Mouse (Mus musculus): ENCODE measurements around the gene Nsl1.

Nsl1 gene

DNA sequence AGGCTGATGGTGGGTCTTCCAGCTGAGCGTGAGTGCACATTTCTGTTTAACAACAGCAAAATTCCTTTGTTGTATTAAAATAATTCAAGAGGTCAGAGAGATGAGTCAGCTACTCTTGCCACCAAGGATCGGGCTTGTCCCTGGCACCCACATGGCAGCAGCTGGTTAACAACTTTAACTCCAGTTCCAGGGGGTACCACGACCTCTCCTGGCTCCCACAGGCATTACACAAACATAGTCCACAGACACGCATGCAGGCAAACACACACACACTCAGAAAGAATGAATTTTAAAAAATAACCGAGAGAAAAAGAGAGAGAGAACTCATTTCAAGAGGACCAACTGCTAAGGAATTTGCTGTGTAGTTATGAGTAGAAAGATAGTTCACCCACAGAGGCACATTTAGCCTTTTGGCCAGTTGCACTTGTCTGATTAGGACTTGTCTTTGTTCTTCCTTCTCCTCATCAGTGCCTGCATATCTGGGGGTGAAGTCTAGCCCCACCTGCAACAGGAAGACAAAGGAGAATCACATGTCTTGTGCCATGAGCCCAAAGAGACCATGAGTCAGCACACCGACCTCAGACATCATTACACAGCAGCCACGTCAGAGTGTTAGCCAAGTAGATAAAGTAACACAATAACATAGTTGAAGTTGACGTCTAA is 7.8 kb upstream of the Nsl1 start:
- no peak for DNase-seq (ENCODE audit: low spot score)

DNA sequence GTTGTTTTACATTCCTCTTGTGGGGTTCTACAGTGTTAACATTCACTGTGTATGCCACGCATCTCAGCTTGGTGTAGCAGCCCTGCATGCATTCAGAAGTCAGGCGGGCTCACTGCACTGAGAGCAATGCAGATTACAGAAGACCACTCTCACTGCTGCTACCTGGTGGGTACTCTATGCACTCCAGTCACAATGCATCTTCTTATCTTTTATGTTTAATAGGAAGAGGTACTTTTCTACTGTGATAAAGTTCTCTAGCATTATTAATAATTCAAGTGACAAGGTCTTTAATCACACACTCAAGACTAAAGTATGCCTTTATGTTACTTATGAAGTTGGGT is 7.3 kb upstream of the Nsl1 start:
- DNase-seq (ENCODE audit: low spot score), result no peak

DNA sequence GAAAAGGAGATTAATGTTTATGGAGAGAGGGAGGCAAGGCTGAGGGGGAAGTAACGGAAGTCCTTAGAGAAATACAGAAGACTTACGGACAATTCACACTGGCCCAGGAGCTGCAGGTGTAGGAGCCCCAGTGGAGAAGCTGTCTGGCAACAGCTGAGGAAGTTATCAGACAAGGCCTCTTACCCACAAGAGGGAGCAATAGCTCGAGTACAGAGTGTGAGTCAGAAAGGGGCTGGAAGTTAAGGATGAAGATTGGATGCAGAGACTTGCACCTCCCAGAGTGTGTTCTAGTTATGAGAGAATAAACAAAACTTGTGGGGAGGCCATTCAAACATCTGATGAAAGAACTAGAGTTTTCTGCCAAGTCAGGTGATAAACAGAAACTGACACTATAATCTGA is 5.4 kb upstream of the Nsl1 start:
- no peak for DNase-seq (ENCODE audit: low spot score)

DNA sequence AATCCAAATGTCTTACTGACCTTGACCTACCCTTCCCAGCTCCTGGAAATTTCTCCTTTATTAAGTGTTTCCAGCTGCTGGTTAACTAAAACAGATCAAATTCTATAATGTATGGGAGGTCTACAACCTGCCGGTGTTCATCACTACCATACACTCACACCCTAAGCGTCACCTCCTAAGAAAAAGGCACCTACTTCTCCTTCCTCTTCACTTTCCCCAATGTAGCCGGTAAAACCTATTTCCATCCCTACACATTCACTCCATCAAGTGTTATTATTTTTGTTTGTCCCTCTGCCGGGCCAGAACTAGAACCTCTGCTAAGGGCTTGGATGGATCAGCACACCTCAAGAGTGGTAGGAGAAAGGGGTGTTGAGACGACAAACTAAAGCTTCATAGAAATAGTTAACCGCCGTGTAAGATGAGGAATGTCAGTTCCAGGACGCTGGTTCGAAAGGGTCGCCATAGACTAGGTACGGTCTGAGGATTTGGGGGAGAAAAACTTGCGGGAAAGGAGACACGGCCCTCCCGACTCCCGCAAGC is 501 bp upstream of the Nsl1 start:
- DNase-seq (ENCODE audit: low spot score), result no peak

DNA sequence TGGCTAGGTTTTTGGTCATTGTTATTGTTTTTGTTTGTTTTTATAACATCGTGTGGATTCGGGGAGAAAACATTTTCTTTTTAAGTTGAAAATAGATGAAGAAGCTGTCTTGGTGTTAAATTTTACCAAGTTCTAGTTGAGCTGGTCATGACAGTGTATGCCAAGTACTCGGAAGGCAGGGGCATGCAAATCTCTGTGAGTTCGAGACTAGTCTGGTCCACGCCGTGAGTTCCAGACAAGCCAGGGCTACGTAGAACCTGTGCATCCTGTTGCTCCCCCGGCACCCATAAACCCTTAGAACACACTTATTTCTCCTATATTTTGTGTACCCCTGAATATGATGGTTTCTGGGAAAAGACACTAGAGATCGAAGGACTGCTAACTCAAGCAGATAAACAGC is 888 bp downstream of the Nsl1 start:
- DNase-seq (ENCODE audit: low spot score), result no peak

DNA sequence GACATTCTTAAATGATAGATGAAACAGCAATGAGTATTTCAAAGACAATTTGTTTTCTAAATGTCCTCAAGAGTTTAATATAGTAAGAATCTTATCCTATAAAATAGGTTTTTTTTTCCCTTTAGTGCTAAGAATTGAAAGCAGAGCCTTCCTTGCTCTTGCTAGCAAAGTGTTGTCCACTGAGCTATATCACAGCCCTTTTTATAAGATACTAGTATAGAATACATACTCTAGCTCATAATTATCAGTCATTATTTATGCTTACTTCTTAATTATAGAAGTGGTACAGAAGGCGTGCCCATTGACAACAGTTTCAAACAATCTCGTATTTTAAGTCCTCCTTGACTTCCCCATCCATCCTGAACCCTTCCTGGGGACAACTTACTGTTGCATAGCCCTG is 1.7 kb downstream of the Nsl1 start:
- DNase-seq (ENCODE audit: low spot score), result no peak

DNA sequence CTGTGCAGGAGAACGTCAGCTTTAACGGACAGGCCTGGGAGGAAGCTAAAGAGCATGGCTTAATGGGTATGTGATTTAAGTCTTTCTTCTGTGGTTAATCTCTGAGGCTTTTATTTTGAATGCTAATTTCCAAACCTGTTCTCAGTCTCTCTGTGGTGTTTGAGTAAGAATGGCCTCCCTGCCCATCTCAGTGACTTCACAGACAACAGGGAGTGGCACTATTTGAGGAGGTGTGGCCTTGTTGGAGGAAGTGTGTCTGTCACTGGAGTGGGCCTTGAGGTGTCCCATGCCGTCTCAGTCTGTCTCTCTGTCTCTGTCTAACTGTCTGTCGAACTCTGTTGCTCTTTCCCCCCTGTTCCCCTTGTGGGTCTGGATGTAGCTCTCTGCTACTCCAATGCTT is 2.4 kb downstream of the Nsl1 start:
- no peak for DNase-seq (ENCODE audit: low spot score)

DNA sequence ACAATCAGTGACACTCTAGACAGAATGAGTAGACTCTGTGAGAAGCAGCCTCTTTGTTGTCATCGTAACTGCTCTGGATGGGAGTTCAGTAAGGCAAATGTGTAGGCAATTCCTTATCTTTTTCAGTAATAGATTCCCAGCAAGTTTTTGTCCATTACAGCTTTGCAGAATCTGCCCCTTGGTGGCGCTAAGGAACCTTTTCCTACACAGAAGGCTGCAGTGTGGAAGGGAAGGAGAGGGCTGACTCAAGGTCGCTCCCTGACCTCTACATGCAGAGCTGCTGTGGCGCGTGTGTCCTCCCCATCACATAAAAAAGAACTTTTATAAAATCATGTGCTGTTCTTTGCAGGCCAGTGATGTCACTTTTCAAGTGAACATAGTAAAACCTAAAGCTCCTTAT is 5.6 kb downstream of the Nsl1 start:
- no peak for DNase-seq (ENCODE audit: low spot score)

DNA sequence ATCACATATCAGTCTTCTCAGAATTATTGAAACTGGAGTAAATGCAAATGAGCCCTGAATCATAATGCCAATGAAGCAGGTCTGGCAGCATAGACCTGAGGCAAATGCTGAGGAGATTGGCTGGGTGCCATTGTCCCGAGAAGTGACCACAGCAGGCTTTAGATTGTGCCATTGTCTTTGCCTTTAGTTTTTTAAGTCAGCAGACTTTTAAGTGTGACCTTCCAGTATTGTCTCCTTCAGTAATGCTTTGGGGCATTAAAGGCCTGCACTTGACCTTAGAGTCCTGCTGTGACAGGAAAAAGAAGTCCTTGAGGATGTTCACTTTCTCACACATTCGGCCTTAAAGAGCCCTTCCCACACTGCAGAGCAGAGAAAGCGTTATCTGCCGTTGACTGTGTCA is 7.4 kb downstream of the Nsl1 start:
- DNase-seq (ENCODE audit: low spot score), result no peak

DNA sequence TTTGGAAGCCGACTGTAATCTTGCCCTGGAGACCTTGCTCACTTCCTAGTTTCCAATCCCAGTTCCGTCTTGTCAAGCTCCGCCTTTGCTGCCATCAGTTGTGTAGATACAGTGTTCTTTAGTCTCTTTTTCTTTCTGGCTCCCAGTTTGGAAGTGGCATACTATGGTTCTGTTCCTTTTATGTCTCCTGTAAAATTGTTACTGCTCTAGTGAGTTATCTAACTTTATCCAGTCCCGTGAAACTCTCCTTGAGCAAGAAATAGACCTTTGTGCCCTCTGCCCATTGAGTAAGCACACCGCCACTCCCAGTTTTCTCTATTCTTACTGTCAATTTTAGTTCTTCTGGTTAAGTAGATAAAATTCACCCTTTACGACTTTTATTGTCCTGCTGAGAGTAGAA is 8.8 kb downstream of the Nsl1 start:
- no peak for DNase-seq (ENCODE audit: low spot score)

DNA sequence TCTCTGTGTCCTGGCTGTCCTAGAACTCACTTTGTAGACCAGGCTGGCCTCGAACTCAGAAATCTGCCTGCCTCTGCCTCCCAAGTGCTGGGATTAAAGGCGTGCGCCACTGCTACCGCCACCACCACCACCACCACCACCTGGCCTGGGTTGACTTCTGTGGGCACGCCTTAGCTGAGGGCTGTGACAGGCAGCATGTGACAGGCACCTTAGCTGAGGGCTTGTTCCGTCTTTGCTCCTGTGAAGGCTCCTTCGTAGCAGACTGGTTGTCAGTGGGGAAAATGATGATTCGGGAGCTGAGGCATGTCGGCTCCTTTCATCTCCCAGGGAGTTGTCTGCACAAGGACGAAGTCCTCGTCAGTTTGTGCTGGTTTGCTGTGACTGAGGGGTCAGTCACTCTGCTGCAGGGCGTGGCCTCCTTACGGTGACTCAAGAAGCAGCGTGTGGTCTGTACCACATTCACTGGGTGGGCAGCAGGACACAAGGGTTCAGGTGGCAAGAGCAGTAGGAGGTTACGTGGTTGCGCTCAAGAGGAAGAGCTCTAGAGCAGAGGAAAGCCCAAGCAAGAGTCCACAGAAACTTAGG is 9.6 kb downstream of the Nsl1 start:
- no peak for DNase-seq (ENCODE audit: low spot score)

DNA sequence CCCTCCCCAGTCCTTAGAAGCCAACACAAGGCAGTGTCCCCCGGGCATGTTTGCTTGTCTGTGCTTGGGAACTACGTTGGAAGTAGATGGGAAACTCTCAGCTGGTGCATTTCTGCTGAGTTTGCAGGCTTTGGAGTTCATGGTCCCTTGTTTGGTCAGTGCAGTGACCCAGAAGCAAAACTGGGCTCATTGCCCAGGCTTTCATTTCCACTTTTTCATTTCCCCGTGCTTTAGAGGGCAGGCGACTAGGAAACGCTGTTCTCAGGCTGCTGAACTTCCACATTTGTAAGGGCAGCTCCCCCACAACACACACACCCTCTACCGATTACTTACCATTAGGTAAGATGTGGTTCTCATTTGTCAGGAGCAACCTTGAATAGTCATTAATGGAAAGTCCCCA is 10.2 kb downstream of the Nsl1 start:
- no peak for DNase-seq (ENCODE audit: low spot score)

DNA sequence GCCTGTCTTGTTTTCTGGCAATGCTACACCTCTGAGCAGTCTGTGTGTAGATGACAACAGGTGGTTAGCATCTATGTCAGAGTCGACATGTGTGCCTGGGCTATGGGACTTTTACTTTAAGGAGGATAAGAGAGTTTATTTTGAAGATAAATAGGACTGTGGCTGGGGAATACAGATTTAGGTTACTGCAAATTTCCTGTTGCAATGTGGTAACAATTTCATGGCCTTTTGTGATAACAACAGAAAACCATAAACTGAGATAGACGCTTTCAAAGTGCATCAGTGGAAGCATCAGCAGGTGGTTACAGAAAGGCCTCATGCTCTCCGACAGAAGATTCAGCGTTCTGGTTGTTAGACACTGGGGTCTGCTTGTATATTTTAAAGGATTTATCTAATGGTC is 10.7 kb downstream of the Nsl1 start:
- DNase-seq (ENCODE audit: low spot score), result no peak

DNA sequence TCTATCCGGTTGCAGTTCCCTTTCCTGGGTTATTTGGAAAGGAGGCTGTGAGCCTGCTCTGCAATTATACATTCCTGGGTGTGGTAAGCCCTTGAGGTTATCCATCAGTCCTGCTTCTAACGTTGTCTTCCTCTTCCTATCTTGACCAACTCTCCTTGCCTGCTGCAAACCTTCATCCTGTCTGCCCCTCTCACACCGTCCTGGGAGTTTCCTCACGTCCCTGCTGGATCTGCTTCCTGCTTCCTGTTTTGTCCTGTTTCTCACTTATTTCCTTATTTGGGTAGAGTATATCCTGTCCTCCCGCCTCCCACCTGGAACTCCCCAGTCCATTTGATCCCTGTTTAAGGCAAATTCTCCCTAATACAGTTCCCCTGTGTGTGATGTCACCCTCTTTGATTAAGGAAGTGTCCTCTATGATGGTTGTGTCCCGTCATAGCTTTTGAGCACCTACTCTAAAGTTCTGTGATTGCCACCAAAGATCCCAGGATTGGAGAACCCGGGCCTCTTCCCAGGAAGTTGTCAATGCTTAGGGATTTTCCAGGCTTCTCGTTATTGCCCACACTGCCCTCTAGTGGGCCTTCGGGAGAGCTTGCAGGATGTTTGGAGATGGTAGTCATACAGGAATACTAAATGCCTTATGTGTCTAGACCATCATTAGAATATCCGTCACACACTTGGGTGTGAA is 12.5 kb downstream of the Nsl1 start:
- DNase-seq (ENCODE audit: low spot score), result peak; percentile 70

DNA sequence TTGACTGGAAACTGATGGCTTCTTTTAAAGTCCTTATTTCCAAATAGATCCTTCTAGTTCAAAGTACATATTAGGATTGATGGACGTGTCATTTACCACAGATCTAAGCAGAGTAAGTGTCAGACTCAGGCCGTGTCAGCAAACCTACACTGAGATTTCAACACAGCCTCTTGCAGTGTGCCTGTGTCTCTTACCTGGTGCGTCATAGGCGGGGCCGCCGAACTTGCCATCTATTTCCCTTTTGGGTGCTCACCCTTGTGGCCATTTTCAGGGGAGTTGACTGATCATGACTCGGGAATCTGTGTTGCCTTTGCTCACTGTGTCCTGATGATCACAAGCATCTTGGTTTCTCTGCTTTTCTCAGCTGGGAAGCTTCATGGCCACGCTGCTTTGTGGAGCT is 20.4 kb downstream of the Nsl1 start:
- DNase-seq (ENCODE audit: low spot score), result no peak

DNA sequence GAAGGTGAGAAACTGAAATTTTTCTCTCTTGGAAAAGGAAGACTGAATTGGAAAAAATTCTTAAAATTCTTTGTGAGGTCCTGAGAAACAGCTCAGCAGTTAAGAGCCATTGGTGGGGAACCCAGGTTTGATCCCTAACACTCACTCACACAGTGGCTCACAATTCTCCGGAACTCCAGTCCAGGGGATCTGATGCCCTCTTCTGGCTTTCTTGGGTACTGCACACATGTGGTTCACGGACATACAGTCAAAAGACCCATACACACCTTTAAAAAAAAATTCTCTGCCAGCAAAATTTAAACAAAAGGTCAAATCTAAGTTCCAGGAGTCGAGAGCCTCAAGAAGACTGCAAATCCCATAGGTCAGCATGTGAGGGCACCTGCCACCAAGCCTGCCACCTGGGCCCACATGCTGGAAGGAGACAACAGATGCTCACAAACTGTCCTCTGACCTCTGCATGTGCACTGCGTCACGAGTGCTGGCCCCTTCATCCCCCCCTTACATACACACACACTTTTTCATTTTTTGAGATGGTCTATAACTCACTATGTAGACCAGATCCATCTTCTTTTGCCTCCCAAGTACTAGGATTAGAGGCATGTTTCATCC is 22.2 kb downstream of the Nsl1 start:
- DNase-seq (ENCODE audit: low spot score), result peak; percentile 80

DNA sequence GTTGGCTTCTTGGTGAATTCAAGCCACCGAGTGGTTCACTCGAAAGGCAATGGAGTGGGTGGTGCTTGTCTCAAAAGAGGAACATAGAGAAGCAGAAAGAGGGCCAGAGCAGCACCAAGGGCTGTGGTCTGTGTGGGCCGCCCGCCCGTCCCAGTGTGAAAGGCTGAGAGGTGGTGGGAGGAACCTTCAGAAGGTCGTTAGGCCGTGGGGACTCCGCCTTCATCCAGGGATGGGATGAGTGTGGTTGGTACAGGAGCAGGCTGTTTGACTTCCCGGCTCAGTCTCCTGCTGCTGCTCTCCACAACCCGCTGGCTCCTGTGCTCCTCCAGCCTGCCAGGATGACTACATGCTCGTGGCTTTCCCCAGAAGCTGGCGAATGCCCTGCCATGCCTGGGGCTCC is 22.8 kb downstream of the Nsl1 start:
- no peak for DNase-seq (ENCODE audit: low spot score)

DNA sequence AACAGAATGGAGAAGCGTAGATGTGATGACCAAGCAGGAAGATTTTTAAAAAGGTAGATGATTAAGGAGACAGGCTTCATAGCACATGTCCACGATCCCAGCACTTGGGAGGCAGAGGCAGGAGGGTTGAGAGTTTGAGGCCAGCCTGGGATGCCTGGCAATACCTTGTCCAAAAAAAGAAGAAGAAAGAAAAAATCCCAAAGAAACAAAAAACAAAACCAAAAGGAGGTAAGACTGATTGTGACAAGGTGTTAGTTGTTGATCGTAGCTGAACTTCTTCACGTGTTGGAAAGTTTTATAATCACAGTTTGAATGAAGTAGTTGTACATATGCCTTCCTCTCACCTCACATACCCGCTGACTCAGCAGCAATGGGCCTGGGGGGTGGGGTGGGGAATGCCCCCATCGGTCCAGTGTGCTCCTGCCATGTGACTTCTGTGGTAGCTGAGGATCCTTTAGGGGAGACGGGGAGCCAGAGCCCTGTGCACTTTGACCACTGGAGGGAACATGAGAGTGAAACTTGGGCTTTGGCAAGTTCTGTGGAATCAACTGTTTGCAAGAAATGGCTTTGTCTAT is 23.6 kb downstream of the Nsl1 start:
- DNase-seq (ENCODE audit: low spot score), result no peak

DNA sequence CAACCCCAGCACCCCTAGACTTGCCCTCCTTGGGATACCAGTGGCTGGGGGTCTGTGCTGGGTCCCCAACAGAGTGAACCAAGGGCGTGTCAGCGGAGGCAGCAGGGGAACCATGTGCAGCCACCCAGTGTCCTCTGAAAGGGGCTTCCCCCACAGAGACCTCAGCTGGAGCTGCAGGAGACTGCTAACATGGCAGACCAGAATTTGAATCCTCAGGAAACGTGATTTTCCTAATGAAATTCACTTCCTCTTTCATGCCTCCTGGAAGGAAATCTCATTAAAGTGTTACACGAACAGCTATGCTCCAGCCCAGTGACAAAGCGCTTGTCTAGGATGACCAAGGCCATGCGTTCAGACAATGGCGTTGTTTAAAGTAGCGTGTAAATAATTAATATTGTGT is 24.1 kb downstream of the Nsl1 start:
- DNase-seq (ENCODE audit: low spot score), result no peak

DNA sequence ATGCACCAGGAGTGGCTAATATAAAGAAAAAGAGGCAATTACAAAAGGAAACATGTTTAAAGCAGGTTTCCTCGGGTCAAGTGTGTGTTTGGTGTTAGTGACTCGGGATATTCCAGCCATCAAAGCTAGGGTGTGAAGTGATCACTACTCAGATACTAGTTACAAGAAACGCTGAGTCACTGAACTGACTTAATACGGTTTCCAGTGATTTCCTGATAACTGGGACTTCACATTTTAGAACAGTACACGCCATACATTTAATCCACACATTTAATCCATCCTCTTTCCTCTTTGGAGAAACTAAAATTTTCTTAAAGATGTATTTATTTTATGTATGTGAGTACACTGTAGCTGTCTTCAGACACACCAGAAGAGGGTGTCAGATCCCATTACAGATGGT is 25.1 kb downstream of the Nsl1 start:
- DNase-seq (ENCODE audit: low spot score), result no peak

DNA sequence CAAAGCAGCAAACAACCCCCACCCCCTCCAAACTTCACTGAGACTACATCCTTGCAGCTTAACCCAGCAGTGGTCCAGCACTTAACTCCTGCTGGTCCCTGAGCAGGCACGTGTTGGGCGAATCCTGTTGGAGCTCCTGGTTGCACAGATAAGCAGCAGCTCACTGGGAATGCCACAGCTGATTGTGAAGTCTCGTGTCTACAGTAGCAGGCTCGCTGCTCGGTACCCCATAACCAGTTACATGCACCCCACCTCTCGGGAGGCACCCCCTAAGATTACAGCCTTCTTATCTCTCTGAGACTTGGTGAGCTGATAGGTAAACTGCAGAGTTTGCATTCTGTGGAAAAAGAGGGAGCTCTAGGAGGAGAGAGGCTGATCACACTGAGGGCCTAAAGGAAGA is 26.5 kb downstream of the Nsl1 start:
- DNase-seq (ENCODE audit: low spot score), result no peak

DNA sequence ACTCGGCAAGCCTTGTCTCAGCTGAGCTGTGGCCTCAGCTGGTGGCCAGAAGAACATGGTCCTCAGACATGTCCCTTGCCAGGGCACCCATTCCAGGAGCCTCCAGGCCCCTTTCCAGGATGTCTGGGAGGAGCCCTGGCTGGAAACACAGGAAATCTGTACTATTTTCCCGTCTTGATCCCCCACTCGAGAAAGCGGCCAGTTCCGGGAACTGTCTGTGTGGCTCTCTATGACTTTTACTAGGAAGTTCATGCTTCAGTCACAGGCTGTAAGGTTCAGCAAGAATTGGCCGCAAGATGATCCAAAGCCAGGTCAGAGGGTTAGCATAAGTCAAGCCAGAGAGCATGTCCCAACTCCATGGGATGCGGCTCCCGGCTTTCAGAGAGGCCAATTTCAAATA is 29.2 kb downstream of the Nsl1 start:
- DNase-seq (ENCODE audit: low spot score), result no peak

DNA sequence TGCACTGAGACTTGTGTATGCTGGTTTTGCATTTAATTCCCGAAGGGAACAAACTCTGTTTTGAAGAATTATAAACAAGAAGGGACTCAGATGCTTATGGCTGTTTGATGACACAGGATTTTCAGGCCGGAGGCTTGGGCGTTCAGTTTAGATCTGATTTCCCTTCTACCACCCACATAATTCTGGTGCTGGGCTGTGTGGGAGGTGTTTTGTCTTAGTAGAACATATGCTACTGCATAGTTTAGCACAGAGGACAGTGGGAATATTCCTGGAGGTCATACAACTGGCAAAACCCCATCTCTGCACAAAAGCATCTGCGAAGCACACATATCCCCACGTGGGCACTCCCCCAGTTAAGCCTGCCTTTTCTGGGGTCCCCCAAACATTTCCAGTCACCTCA is 30.8 kb downstream of the Nsl1 start:
- no peak for DNase-seq (ENCODE audit: low spot score)
